Mouse (Mus musculus) ES-Bruce4 (cell line): ENCODE results near the gene Gm45837.

Experiments used
- CTCF ChIP-seq: IDR thresholded peaks from one replicate; pipeline ENCODE4 v1.8.1; 2011; ENCODE audit warnings: low read depth, low read length
- POLR2A ChIP-seq: IDR thresholded peaks from one replicate; pipeline ENCODE4 v1.8.1; 2011; ENCODE audit warnings: low read length; ENCODE audit not compliant: insufficient read depth

- no peak for TF ChIP-seq CTCF
- TF ChIP-seq POLR2A = no peak
Observed at GRCm38 (mm10) chr7:101449855-101450254, 39.2 kb downstream of the Gm45837 start.
